Mouse (Mus musculus): Measurements from ENCODE around the gene Galnt6.

Galnt6 gene

GRCm38 (mm10) chr15:100719217-100719616 lies 10.0 kb downstream of the Galnt6 start:
- no peak for DNase-seq

GRCm38 (mm10) chr15:100718572-100718971 lies 10.6 kb downstream of the Galnt6 start:
- no peak for DNase-seq

- DNase-seq: no peak
Observed at GRCm38 (mm10) chr15:100717933-100718332, 11.2 kb downstream of the Galnt6 start.

- no peak for DNase-seq
Observed at GRCm38 (mm10) chr15:100715399-100715993, 13.7 kb downstream of the Galnt6 start.

GRCm38 (mm10) chr15:100714470-100714869 lies 14.7 kb downstream of the Galnt6 start:
- DNase-seq: no peak

- no peak for DNase-seq
Observed at GRCm38 (mm10) chr15:100710838-100711237, 18.3 kb downstream of the Galnt6 start.

GRCm38 (mm10) chr15:100708433-100709078 lies 20.6 kb downstream of the Galnt6 start:
- no peak for DNase-seq

GRCm38 (mm10) chr15:100706226-100706625 lies 22.9 kb downstream of the Galnt6 start:
- peak; percentile 42 to 51 for DNase-seq

GRCm38 (mm10) chr15:100705376-100705775 lies 23.8 kb downstream of the Galnt6 start:
- DNase-seq: no peak

- no peak for DNase-seq
Observed at GRCm38 (mm10) chr15:100703913-100704312, 25.3 kb downstream of the Galnt6 start.

GRCm38 (mm10) chr15:100701856-100702255 lies 27.3 kb downstream of the Galnt6 start:
- no peak for DNase-seq

GRCm38 (mm10) chr15:100701108-100701507 lies 28.1 kb downstream of the Galnt6 start:
- no peak for DNase-seq

- no peak for DNase-seq
Observed at GRCm38 (mm10) chr15:100700424-100700823, 28.8 kb downstream of the Galnt6 start.

- DNase-seq: no peak
Observed at GRCm38 (mm10) chr15:100699386-100699785, 29.8 kb downstream of the Galnt6 start.

- no peak for DNase-seq
Observed at GRCm38 (mm10) chr15:100698078-100698477, 31.1 kb downstream of the Galnt6 start.

- no peak for DNase-seq
Observed at GRCm38 (mm10) chr15:100694406-100694805, 34.8 kb downstream of the Galnt6 start.

- DNase-seq: no peak
Observed at GRCm38 (mm10) chr15:100691990-100692389, 37.2 kb downstream of the Galnt6 start.

- DNase-seq: no peak
Observed at GRCm38 (mm10) chr15:100687430-100687971, 41.7 kb downstream of the Galnt6 start, which contains the start of gene Cela1. Gene Cela1 (minus strand): TSS chr15:100687921.

GRCm38 (mm10) chr15:100686989-100687388 lies 42.2 kb downstream of the Galnt6 start:
- peak in 1 of 2 experiments; percentile 27 for DNase-seq

- DNase-seq: no peak
Observed at GRCm38 (mm10) chr15:100686434-100686833, 42.7 kb downstream of the Galnt6 start.

GRCm38 (mm10) chr15:100685849-100686248 lies 43.3 kb downstream of the Galnt6 start:
- no peak for DNase-seq

GRCm38 (mm10) chr15:100685255-100685654 lies 43.9 kb downstream of the Galnt6 start:
- no peak for DNase-seq

- no peak for DNase-seq
Observed at GRCm38 (mm10) chr15:100684450-100684849, 44.7 kb downstream of the Galnt6 start.

GRCm38 (mm10) chr15:100683041-100683440 lies 46.1 kb downstream of the Galnt6 start:
- peak; percentile 71 to 79 for DNase-seq
